Mouse (Mus musculus): ENCODE data around the gene Slc39a11.

DNA sequence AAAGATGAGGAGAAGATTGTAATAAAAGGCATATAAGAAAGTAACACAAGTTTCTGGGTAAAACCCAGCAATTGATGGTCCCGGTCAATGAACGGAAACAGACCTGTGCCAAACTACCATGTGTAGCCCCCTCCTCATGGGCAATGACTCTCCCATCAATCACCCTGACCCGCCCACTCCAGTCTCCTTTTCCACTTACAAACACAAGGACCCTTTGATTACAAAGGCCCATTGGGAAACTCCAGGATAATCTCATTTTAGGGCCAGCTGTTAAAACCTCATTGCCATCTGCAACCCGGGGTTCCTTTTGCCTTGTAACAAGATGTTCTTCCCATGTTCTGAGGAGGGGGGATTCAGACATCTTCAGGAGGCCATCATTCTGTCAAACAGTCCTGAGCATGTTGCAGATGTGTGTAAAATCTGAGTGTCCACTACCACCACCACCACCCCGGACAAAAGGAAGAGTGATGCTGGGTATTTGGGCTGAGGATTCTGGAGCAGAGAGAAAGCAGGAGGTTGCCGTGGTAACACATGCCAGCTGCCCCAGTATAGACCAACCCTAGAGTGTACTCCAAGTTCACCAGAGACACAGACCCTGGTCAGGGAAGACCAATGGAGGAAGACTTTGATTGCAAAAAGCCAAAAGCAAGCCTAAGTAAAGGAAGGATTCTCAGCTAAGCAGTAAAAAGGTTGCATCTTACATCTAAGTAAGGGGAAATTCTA is 419.3 kb downstream of the Slc39a11 start:
- TF ChIP-seq CTCF (IDR thresholded peaks at IDR 0.05; ENCODE audit: insufficient read depth, low read length) (no peak), POLR2A (IDR thresholded peaks at IDR 0.05; ENCODE audit: borderline replicate concordance, extremely low read depth, low read depth, low read length) (no peak)
